Mouse (Mus musculus): ENCODE results near the gene Pigf.

- TF ChIP-seq CTCF (IDR thresholded peaks at IDR 0.05; ENCODE audit: low read depth) (no peak), EP300 (IDR thresholded peaks at IDR 0.05; ENCODE audit: low read depth) (no peak)
These were observed 28.7 kb upstream of the Pigf start for GRCm38 (mm10) chr17:87053921-87054320.
